Mouse (Mus musculus) cortical plate, adult 2 months (tissue): ENCODE measurements at regions not wholly inside any gene's neighbourhood (a gene's known extent, or its start where the extent isn't known, plus 50 kb on each side); places are given as distances from the start of the nearest gene placed in this dataset.
"Not testable (repeated sequence)": the region's sequence is repeated elsewhere in the genome, so short reads cannot be mapped to it uniquely, and the experiment has no call there.

Experiments used
- H3K27ac ChIP-seq: fragments of 200-500 bp; 2 replicates; pipeline ENCODE4 v1.5.1; 2012; ENCODE audit warnings: low read length, control low read depth, inconsistent platforms; ENCODE audit not compliant: insufficient read depth
- H3K4me1 ChIP-seq: fragments of 200-500 bp; 2 replicates; pipeline ENCODE4 v1.6.1; 2011; ENCODE audit warnings: low read length; ENCODE audit not compliant: control insufficient read depth, insufficient read depth
- H3K4me3 ChIP-seq: fragments of 200-500 bp; 2 replicates; pipeline ENCODE4 v1.5.1; 2011; ENCODE audit warnings: mild to moderate bottlenecking, low read length, control low read depth; ENCODE audit not compliant: insufficient read depth
- CTCF ChIP-seq: fragments of 200-500 bp; IDR thresholded peaks from 2 replicates; pipeline ENCODE4 v1.5.1; 2011; ENCODE audit warnings: mild to moderate bottlenecking, control low read depth, low read length; ENCODE audit not compliant: insufficient read depth; ENCODE audit errors: extremely low read depth
- POLR2A ChIP-seq: fragments of 200-500 bp; IDR thresholded peaks from 2 replicates; pipeline ENCODE4 v1.6.1; 2011; ENCODE audit warnings: mild to moderate bottlenecking, low read length, control low read depth; ENCODE audit not compliant: insufficient read depth; ENCODE audit errors: extremely low read depth

DNA sequence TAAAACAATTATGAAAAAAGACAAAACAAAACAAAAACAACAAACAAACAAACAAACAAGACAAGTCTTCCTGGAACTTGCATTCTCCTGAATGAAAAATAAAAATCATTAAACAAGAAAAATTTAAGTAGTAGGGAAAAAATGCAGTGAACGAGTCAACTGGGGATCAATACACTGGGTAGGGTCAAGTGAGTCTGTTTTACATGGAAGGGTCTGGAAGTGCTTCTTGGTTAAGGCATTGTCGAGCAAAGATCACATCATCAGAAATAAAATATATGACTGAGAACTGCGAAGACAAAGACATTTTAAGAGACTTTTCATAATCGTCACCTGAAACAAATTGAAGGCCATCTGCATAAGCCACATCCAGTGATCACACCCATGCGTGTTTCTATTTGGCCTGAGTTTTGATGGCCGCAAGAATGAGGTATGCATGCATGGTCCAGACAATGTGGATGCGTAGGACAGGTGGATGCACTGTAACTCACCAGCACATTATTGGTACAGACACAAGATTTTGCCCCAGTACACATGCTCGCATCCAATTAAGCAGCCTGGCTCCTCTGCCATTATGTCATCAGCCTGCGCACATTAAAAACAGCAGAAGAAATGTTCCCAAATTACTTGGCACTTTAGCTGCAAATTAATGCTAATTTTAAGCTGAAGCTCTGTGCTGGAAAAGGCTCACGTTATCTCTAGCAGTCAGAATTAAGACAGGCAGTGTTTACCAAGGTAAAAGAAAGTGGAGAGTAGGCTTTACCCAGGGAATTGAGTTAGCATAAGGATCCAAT lies 475.3 kb downstream of the Lmo7 start:
- no peak overlapping the region for H3K27ac ChIP-seq
- H3K4me3 ChIP-seq, result no peak overlapping the region
- H3K4me1 ChIP-seq, result no peaks in the 10 kb centered on the region; the same call in 1 of the 2 replicates
- TF ChIP-seq POLR2A (no peak), CTCF (no peak)

DNA sequence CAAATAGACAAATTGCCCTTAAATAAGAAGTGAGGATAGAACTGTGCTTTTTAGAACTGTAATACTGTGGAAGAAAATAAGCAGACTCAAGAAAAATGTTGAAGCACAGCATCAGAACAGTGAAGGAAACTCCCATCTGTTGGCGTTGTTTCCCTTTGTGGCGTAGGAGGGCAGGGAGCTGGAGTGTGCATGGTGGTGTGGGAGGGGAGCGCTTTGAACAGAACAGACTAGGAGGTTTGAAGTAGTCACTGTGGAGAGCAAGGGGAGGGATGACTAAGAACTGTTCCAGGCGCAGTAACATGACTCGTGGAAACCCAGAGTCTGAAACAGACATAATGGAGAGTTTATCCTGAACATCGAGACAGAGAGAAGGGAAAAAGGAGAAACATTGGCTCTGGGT lies 469.7 kb downstream of the Lmo7 start:
- Histone ChIP-seq H3K4me1 (no peaks in the 10 kb centered on the region), H3K27ac (no peak overlapping the region)
- no peak for TF ChIP-seq CTCF

DNA sequence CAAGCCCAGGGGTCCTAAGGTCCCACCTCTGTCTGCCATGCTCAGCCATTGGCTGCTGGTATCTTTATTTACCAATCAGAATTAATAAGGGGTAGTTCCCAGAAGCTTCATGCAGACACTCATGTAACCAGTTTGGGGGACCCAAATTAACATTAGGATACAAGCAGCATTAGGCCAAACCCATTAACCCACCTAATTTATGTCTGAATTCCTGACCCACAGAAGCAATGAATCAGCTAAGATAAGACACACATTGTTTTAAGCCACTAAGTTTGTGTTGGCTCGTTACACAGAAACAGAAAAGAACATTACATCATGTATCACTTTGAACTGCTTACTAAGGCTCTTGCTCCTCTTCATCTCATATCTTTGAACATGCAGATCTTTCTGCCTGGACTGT lies 461.0 kb downstream of the Lmo7 start:
- Histone ChIP-seq H3K4me3 (no peak overlapping the region), H3K4me1 (no peaks in the 10 kb centered on the region), H3K27ac (no peak overlapping the region)
- TF ChIP-seq POLR2A (no peak), CTCF (no peak)

More for the DNA sequence above, 469.7 kb downstream of the Lmo7 start:
- no peak overlapping the region for H3K4me3 ChIP-seq

DNA sequence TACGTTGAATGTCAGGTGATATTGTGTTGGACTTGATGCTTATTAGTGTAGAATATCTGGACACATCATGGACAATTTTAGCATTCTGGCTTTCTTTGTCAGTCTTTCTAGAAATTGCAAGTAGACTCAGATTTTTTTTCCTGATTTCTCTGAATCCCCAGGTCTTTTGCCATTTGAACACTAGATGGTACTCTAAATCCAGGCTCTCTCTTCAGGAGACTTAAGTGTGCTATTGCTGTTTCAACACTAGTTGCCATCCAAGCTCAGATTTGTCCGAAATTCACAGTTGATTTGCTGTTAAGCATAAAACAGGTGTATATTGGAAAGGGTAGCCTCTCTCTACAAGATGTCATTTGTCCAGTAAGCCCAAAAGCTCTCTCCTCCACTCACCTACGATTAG lies 451.5 kb downstream of the Lmo7 start:
- TF ChIP-seq POLR2A (no peak), CTCF (peak; percentile 16; the same call in 1 of the 2 replicates)
- no peaks in the 10 kb centered on the region for H3K4me1 ChIP-seq
- no peak overlapping the region for H3K4me3 ChIP-seq
- H3K27ac ChIP-seq, result no peak overlapping the region

DNA sequence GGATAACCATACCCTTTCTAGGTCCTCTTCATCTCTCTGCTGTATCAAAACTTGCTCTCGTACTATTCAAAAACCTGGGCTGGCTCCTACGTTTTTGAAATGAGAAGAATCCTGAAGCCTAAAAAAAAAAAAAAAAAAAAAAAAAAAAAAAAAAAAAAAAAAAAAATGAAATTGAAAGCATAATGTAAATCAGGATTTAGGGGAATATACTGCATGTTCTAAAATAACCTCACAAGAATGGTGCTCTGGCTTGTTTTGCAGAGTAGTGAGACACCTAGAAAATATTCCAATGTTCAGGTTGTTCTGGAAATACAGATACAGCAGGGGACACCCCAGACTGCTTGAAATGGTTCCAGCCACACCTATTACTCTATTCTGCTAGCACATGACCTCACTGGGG lies 442.0 kb downstream of the Lmo7 start:
- Histone ChIP-seq H3K4me1 (no peaks in the 10 kb centered on the region), H3K4me3 (no peak overlapping the region), H3K27ac (no peak overlapping the region)
- no peak for TF ChIP-seq POLR2A
- no peak for TF ChIP-seq CTCF

DNA sequence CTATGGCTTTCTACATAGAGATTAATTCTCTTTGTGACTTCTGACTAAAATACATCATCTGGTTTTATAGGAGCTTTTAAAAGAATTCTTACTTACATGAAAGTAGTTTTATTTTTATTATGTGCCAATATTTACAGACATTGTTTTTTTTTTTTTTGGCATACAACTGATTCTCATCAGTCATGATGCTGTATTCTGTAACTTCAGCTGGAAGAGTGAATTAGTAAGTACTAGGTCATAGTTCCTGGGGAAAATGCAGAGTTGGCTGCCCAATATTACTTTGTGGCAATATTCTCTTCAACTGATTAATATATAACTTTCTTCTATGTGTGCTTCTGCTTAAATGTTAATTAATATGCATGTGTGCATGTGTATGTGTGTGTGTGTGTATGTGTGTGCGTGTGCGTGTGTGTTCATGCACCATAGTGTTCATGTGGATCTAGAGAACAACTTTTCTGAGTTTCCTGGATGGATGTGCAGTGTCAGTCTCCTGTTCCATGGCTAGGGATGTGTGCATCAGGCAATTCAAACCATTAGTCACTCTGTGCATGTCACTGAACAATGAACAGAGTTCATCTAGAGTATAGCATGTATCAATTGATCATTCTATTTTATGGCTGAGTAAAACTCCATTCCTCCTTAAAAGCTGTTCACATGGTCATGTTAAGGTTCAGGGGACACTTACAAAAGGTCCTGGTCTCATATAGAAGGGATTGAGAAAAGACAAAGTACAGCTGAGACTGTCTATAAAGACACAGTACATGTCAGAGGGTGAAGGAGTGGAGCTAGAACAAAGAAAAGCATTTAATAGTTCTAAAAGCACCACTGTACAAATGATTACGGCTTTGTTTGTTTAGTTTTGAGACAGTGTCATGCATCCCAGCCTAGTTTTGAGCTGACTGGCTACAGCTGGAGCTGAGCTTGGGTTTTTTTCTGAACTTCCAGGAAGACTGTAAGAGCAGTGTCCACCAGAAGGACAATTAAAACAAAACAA lies 431.8 kb downstream of the Lmo7 start:
- Histone ChIP-seq H3K4me1 (no peaks in the 10 kb centered on the region), H3K4me3 (no peak overlapping the region), H3K27ac (no peak overlapping the region)
- no peak for TF ChIP-seq CTCF

DNA sequence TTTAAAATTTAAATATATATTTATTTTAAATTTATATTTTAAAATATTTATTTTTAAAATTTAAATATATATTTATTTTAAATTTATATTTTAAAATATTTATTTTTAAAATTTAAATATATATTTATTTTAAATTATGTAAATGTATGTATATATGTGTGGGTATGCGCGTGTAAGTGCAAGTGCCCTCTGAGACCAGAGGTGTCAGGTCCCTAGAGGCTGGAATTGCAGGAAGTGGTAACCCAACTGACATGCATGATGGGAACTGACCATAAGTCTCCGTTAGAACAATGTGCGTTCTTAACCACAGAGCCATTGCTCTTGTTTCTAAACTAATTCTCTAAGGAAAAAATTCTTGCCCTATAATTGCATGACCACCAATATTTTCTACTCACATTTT lies 420.7 kb downstream of the Lmo7 start:
- H3K4me3 ChIP-seq, H3K4me1 ChIP-seq, H3K27ac ChIP-seq: not testable (repeated sequence)

DNA sequence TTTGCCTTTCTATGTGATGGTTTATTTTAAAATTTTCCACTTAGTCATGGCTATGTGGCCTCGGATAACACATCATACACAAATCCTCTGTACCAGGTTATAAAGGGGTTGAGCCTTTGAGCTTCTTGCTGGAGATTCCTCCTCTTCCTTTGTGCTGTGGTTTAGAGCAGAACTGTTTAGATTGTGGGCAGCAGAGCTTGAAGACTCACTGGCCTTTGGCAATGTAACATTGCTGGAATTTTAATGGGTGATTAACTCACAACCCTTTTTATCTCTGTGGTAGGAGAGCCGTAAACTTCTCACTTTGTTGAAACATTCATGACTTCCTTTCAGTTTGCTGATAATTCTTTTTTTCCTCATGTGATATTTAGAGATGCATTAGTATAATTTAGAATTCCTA lies 413.0 kb downstream of the Lmo7 start:
- Histone ChIP-seq H3K4me1 (no peaks in the 10 kb centered on the region), H3K4me3 (no peak overlapping the region), H3K27ac (no peak overlapping the region)
- no peak for TF ChIP-seq CTCF
- TF ChIP-seq POLR2A, result no peak

DNA sequence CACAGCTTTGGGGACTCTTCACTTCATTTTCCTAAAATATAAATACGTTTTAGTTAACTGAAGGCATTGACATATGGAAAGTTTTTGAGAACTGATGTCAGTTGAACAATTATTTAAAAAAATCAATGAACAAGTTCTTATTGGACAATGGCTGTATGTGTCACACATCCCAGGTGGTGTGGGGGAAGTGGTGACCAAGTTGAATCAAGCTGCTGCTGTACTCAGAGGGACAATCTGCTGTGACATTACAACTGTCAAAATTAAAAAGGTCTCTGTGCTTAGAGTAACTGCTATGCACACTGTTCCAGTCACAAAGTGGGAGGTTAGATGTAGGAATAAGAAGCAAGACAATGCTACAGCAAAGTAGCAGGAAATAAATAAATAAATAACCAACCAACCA lies 409.2 kb downstream of the Lmo7 start:
- TF ChIP-seq POLR2A, result no peak
- TF ChIP-seq CTCF, result no peak
- H3K4me3 ChIP-seq, result no peak overlapping the region
- no peaks in the 10 kb centered on the region for H3K4me1 ChIP-seq
- H3K27ac ChIP-seq, result no peak overlapping the region

DNA sequence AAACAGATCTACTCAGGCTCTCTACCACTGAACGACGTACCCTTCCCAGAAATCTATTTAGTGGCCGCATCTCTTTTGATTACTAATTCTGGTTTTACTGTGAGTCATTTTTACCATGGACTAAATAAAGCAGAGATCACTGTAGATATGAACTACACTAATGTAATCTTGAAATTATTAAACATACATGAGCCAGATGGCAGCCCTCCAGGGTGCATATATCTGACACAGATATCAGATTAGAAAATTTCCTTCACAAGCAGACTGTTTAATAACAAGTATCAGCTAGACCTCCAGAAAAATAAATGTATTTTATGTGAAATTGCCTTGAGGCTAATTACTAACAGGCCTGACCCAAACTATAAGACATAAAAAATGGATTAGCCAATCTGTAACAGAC lies 388.4 kb downstream of the Lmo7 start:
- no peak for TF ChIP-seq CTCF
- TF ChIP-seq POLR2A, result no peak
- Histone ChIP-seq H3K27ac (no peak overlapping the region), H3K4me3 (no peak overlapping the region), H3K4me1 (no peaks in the 10 kb centered on the region)
